Mouse (Mus musculus): ENCODE data around the gene Cldn6. TPM values are rescaled to one million over a fixed set of nuclear protein-coding genes. Genes with fewer than 3 reads are reported as not detected.

Cldn6 gene
- polyA plus RNA-seq, 1 experiment from 2014 or later: 253 TPM

GRCm38 (mm10) chr17:23682530-23682929 lies 3.5 kb downstream of the Cldn6 start:
- no peak for ATAC-seq (ENCODE audit: low FRiP score, low TSS enrichment)
- WGBS: 52% methylated on average over 3 of the region's 3 CpGs
- Histone ChIP-seq H3K27me3 (ENCODE audit: insufficient read depth, low read length) (peaks cover 41% of the 10 kb centered on the region), H3K9me3 (ENCODE audit: low read length) (no peaks in the 10 kb centered on the region), H3K36me3 (ENCODE audit: insufficient read depth, low read length) (no peaks in the 10 kb centered on the region), H3K27ac (ENCODE audit: low read length) (peak overlapping the region; percentile 86), H3K4me2 (replicated peaks; ENCODE audit: low read depth, low read length) (peak overlapping the region; percentile 56), H3K4me3 (ENCODE audit: low read length) (peak overlapping the region; percentile 49), H3K4me1 (ENCODE audit: insufficient read depth, low read length) (peaks cover 36% of the 10 kb centered on the region), H3K9ac (replicated peaks; ENCODE audit: low read length) (peak overlapping the region; percentile 58)

GRCm38 (mm10) chr17:23683226-23683625 lies 4.2 kb downstream of the Cldn6 start:
- no peaks in the 10 kb centered on the region for H3K36me3 ChIP-seq (ENCODE audit: insufficient read depth, low read length)
- peak overlapping the region; percentile 86 for H3K27ac ChIP-seq (ENCODE audit: low read length)
- peak; percentile 17 for ATAC-seq (ENCODE audit: low FRiP score, low TSS enrichment)
- 3% methylated on average over 15 of the region's 15 CpGs for WGBS
- H3K4me2 ChIP-seq (replicated peaks; ENCODE audit: low read depth, low read length): peak overlapping the region; percentile 56
- peak overlapping the region; percentile 58 for H3K9ac ChIP-seq (replicated peaks; ENCODE audit: low read length)
- peak overlapping the region; percentile 49 for H3K4me3 ChIP-seq (ENCODE audit: low read length)
- H3K27me3 ChIP-seq (ENCODE audit: insufficient read depth, low read length): peaks cover 41% of the 10 kb centered on the region
- H3K9me3 ChIP-seq (ENCODE audit: low read length): no peaks in the 10 kb centered on the region
- peaks cover 34% of the 10 kb centered on the region for H3K4me1 ChIP-seq (ENCODE audit: insufficient read depth, low read length)

GRCm38 (mm10) chr17:23683856-23684672 lies 5.0 kb downstream of the Cldn6 start, which contains the start of gene Cldn9:
Cldn9 (minus strand) TSS chr17:23684026.
- Histone ChIP-seq H3K4me3 (ENCODE audit: low read length) (peak within 1 kb of the TSS; percentile 49), H3K4me1 (ENCODE audit: insufficient read depth, low read length) (peaks cover 34% of the 10 kb centered on the region), H3K27ac (ENCODE audit: low read length) (peak within 1 kb of the TSS; percentile 91), H3K9ac (replicated peaks; ENCODE audit: low read length) (peak within 1 kb of the TSS; percentile 58), H3K36me3 (ENCODE audit: insufficient read depth, low read length) (no peaks in the 10 kb centered on the region), H3K4me2 (replicated peaks; ENCODE audit: low read depth, low read length) (peak within 1 kb of the TSS; percentile 56), H3K9me3 (ENCODE audit: low read length) (no peaks in the 10 kb centered on the region), H3K27me3 (ENCODE audit: insufficient read depth, low read length) (peaks cover 36% of the 10 kb centered on the region)
- peak; percentile 92 for ATAC-seq (ENCODE audit: low FRiP score, low TSS enrichment)
- WGBS: 7% methylated on average over 15 of the region's 15 CpGs

- no peaks in the 10 kb centered on the region for H3K9me3 ChIP-seq (ENCODE audit: low read length)
- H3K27ac ChIP-seq (ENCODE audit: low read length): peak overlapping the region; percentile 51; the same call in 1 of the 2 replicates
- no peak overlapping the region for H3K4me3 ChIP-seq (ENCODE audit: low read length)
- H3K36me3 ChIP-seq (ENCODE audit: insufficient read depth, low read length): no peaks in the 10 kb centered on the region
- peak; percentile 36; the same call in 1 of the 2 replicates for ATAC-seq (ENCODE audit: low FRiP score, low TSS enrichment)
- no peak overlapping the region for H3K9ac ChIP-seq (replicated peaks; ENCODE audit: low read length)
- peaks cover 42% of the 10 kb centered on the region for H3K4me1 ChIP-seq (ENCODE audit: insufficient read depth, low read length)
- 68% methylated on average over 1 of the region's 1 CpGs for WGBS
- H3K27me3 ChIP-seq (ENCODE audit: insufficient read depth, low read length): peaks cover 2% of the 10 kb centered on the region; the same call in 1 of the 2 replicates
- H3K4me2 ChIP-seq (replicated peaks; ENCODE audit: low read depth, low read length): no peak overlapping the region
These were observed 15.4 kb downstream of the Cldn6 start for GRCm38 (mm10) chr17:23694491-23694890.

GRCm38 (mm10) chr17:23695801-23696200 lies 16.8 kb downstream of the Cldn6 start:
- H3K27ac ChIP-seq (ENCODE audit: low read length): peak overlapping the region; percentile 81
- peak; percentile 68 for ATAC-seq (ENCODE audit: low FRiP score, low TSS enrichment)
- H3K4me3 ChIP-seq (ENCODE audit: low read length): no peak overlapping the region
- 10% methylated on average over 3 of the region's 3 CpGs for WGBS
- H3K36me3 ChIP-seq (ENCODE audit: insufficient read depth, low read length): no peaks in the 10 kb centered on the region
- H3K9me3 ChIP-seq (ENCODE audit: low read length): no peaks in the 10 kb centered on the region
- H3K4me2 ChIP-seq (replicated peaks; ENCODE audit: low read depth, low read length): no peak overlapping the region
- peaks cover 42% of the 10 kb centered on the region for H3K4me1 ChIP-seq (ENCODE audit: insufficient read depth, low read length)
- H3K9ac ChIP-seq (replicated peaks; ENCODE audit: low read length): no peak overlapping the region
- H3K27me3 ChIP-seq (ENCODE audit: insufficient read depth, low read length): peaks cover 8% of the 10 kb centered on the region; the same call in 1 of the 2 replicates

- ATAC-seq (ENCODE audit: low FRiP score, low TSS enrichment): peak; percentile 54
- Histone ChIP-seq H3K9me3 (ENCODE audit: low read length) (no peaks in the 10 kb centered on the region), H3K27me3 (ENCODE audit: insufficient read depth, low read length) (peaks cover 12% of the 10 kb centered on the region; the same call in 1 of the 2 replicates), H3K4me2 (replicated peaks; ENCODE audit: low read depth, low read length) (peak overlapping the region; percentile 99), H3K4me1 (ENCODE audit: insufficient read depth, low read length) (peaks cover 34% of the 10 kb centered on the region), H3K36me3 (ENCODE audit: insufficient read depth, low read length) (no peaks in the 10 kb centered on the region), H3K27ac (ENCODE audit: low read length) (peak overlapping the region; percentile 55; the same call in 1 of the 2 replicates), H3K9ac (replicated peaks; ENCODE audit: low read length) (peak overlapping the region; percentile 76), H3K4me3 (ENCODE audit: low read length) (peak overlapping the region; percentile 61)
- under 1% methylated on average over 55 of the region's 101 CpGs for WGBS
These were observed 20.4 kb downstream of the Cldn6 start for GRCm38 (mm10) chr17:23699131-23700077.

- Histone ChIP-seq H3K4me3 (ENCODE audit: low read length) (peak overlapping the region; percentile 61), H3K27ac (ENCODE audit: low read length) (no peak overlapping the region), H3K4me2 (replicated peaks; ENCODE audit: low read depth, low read length) (peak overlapping the region; percentile 99), H3K9me3 (ENCODE audit: low read length) (no peaks in the 10 kb centered on the region), H3K27me3 (ENCODE audit: insufficient read depth, low read length) (peaks cover 12% of the 10 kb centered on the region; the same call in 1 of the 2 replicates), H3K9ac (replicated peaks; ENCODE audit: low read length) (peak overlapping the region; percentile 76), H3K4me1 (ENCODE audit: insufficient read depth, low read length) (peaks cover 27% of the 10 kb centered on the region), H3K36me3 (ENCODE audit: insufficient read depth, low read length) (no peaks in the 10 kb centered on the region)
- 0% methylated on average over 28 of the region's 28 CpGs for WGBS
- peak; percentile 91 for ATAC-seq (ENCODE audit: low FRiP score, low TSS enrichment)
These were observed 21.0 kb downstream of the Cldn6 start for GRCm38 (mm10) chr17:23700079-23700478.

GRCm38 (mm10) chr17:23703301-23703700 lies 24.3 kb downstream of the Cldn6 start:
- Histone ChIP-seq H3K9ac (replicated peaks; ENCODE audit: low read length) (no peak overlapping the region), H3K27me3 (ENCODE audit: insufficient read depth, low read length) (peaks cover 12% of the 10 kb centered on the region; the same call in 1 of the 2 replicates), H3K27ac (ENCODE audit: low read length) (no peak overlapping the region), H3K36me3 (ENCODE audit: insufficient read depth, low read length) (no peaks in the 10 kb centered on the region), H3K4me3 (ENCODE audit: low read length) (no peak overlapping the region), H3K9me3 (ENCODE audit: low read length) (no peaks in the 10 kb centered on the region), H3K4me2 (replicated peaks; ENCODE audit: low read depth, low read length) (no peak overlapping the region), H3K4me1 (ENCODE audit: insufficient read depth, low read length) (peaks cover 12% of the 10 kb centered on the region)
- no peak for ATAC-seq (ENCODE audit: low FRiP score, low TSS enrichment)
- WGBS: 83% methylated on average over 9 of the region's 9 CpGs

GRCm38 (mm10) chr17:23704741-23705140 lies 25.7 kb downstream of the Cldn6 start:
- Histone ChIP-seq H3K4me2 (replicated peaks; ENCODE audit: low read depth, low read length) (no peak overlapping the region), H3K4me3 (ENCODE audit: low read length) (no peak overlapping the region), H3K4me1 (ENCODE audit: insufficient read depth, low read length) (no peaks in the 10 kb centered on the region), H3K9ac (replicated peaks; ENCODE audit: low read length) (no peak overlapping the region), H3K27ac (ENCODE audit: low read length) (no peak overlapping the region), H3K27me3 (ENCODE audit: insufficient read depth, low read length) (peaks cover 10% of the 10 kb centered on the region; the same call in 1 of the 2 replicates), H3K36me3 (ENCODE audit: insufficient read depth, low read length) (no peaks in the 10 kb centered on the region), H3K9me3 (ENCODE audit: low read length) (no peaks in the 10 kb centered on the region)
- no peak for ATAC-seq (ENCODE audit: low FRiP score, low TSS enrichment)
- WGBS: 39% methylated on average over 7 of the region's 7 CpGs
